Mouse (Mus musculus) myocyte (in vitro differentiated cells): ENCODE data around the gene Sertad3.

ENCODE experiments used
- E2F4 ChIP-seq: IDR thresholded peaks from one replicate; pipeline ENCODE4 v1.6.1; 2011; ENCODE audit warnings: mild to moderate bottlenecking, control low read depth, moderate library complexity; ENCODE audit not compliant: insufficient read depth
- MAX ChIP-seq: IDR thresholded peaks from one replicate; pipeline ENCODE4 v1.6.1; 2011; ENCODE audit warnings: low read depth, mild to moderate bottlenecking, control low read depth
- MYOG ChIP-seq, 3 experiments: IDR thresholded peaks; one replicate each; pipeline ENCODE4 v1.6.1; 2011; ENCODE audit warnings: control low read depth in 2 of 3, low read depth in 2 of 3, mild to moderate bottlenecking in 2 of 3; ENCODE audit not compliant: insufficient read length in 2 of 3, control insufficient read depth in 1 of 3, insufficient read depth in 1 of 3
- POLR2A ChIP-seq: IDR thresholded peaks from one replicate; pipeline ENCODE4 v1.6.1; 2011; ENCODE audit warnings: low read depth, mild to moderate bottlenecking, control low read depth, moderate library complexity; ENCODE audit not compliant: insufficient read length
- POLR2AphosphoS2 ChIP-seq: IDR thresholded peaks from one replicate; pipeline ENCODE4 v1.6.1; 2011; ENCODE audit warnings: low read depth, control low read depth; ENCODE audit not compliant: insufficient read length
- REST ChIP-seq: IDR thresholded peaks from one replicate; pipeline ENCODE4 v1.6.1; 2011; ENCODE audit warnings: mild to moderate bottlenecking, control low read depth, moderate library complexity; ENCODE audit not compliant: insufficient read depth, insufficient read length
- TCF12 ChIP-seq: IDR thresholded peaks from one replicate; pipeline ENCODE4 v1.6.1; 2011; ENCODE audit warnings: mild to moderate bottlenecking, control low read depth; ENCODE audit not compliant: poor library complexity, insufficient read depth, severe bottlenecking
- USF1 ChIP-seq: IDR thresholded peaks from one replicate; pipeline ENCODE4 v1.6.1; 2011; ENCODE audit warnings: low read depth, mild to moderate bottlenecking, control low read depth, moderate library complexity

DNA sequence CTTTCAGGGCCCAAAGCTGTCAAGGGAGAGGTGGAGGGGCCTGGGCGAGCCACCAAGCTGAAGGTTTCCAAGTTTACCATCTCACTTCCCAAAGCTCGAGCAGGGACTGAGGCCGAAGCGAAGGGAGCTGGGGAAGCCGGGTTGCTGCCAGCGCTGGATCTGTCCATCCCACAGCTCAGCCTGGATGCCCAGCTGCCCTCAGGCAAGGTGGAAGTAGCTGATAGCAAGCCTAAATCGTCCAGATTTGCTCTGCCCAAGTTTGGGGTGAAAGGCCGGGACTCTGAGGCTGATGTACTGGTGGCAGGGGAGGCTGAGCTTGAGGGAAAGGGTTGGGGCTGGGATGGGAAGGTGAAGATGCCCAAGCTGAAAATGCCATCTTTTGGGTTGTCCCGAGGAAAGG, 44.7 kb downstream of the Sertad3 start:
- TF ChIP-seq REST (no peak), MAX (no peak), POLR2AphosphoS2 (no peak), MYOG (IDR thresholded peaks at IDR 0.05; ENCODE audit: control insufficient read depth in 1 of 3, insufficient read depth in 1 of 3, insufficient read length in 2 of 3, low read depth in 2 of 3) (no peak), POLR2A (no peak), USF1 (no peak), E2F4 (no peak), TCF12 (no peak)
